Mouse (Mus musculus): ENCODE data around the gene Gm10717. TPM values are rescaled to one million over a fixed set of nuclear protein-coding genes. Genes with fewer than 3 reads are reported as not detected.
"Not testable (repeated sequence)": the region's sequence is repeated elsewhere in the genome, so short reads cannot be mapped to it uniquely, and the experiment has no call there.

The Gm10717 gene
- 69.8 and 213 TPM in 2 replicates for polyA plus RNA-seq (2011; ENCODE audit: insufficient read depth, insufficient read length, low replicate concordance, missing spikeins)

DNA sequence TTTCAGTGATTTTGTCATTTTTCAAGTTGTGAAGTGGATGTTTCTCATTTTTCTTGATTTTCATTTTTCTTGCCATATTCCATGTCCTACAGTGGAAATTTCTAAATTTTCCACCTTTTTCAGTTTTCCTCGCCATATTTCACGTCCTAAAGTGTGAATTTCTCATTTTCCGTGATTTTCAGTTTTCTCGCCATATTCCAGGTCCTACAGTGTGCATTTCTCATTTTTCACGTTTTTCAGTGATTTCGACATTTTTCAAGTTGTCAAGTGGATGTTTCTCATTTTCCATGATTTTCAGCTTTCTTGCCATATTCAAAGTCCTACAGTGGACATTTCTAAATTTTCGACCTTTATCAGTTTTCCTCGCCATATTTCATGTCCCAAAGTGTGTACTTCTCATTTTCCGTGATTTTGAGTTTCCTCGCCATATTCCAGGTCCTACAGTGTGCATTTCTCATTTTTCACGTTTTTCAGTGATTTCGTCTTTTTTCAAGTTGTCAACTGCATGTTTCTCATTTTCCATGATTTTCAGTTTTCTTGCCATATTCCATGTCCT, at the start of gene Gm10717:
Gene Gm10717, plus strand, starts transcription at position 506 of the 556 bp plus-strand sequence.
- H3K27ac ChIP-seq (ENCODE audit: control insufficient read depth, insufficient read depth, low read depth, low read length, poor library complexity); H3K4me3 ChIP-seq (replicated peaks; ENCODE audit: control insufficient read depth, low read depth, low read length); H3K4me1 ChIP-seq (ENCODE audit: control insufficient read depth, insufficient read depth, low read length): not testable (repeated sequence)
- 64% methylated on average over 12 of the region's 12 CpGs for WGBS

DNA sequence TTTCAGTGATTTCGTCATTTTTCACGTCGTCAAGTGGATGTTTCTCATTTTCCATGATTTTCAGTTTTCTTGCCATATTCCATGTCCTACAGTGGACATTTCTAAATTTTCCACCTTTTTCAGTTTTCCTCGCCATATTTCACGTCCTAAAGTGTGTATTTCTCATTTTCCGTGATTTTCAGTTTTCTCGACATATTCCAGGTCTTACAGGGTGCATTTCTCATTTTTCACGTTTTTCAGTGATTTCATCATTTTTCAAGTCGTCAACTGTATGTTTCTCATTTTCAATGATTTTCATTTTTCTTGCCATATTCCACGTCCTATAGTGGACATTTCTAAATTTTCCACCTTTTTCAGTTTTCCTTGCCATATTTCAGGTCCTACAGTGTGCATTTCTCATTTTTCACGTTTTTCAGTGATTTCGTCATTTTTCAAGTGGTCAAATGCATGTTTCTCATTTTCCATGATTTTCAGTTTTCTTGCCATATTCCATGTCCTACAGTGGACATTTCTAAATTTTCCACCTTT, 24.7 kb upstream of the Gm10717 start, which contains the start of gene Gm10722:
Gene Gm10722, plus strand, starts transcription at position 478 of the 528 bp plus-strand sequence.
- WGBS: 68% methylated on average over 12 of the region's 12 CpGs
- H3K4me3 ChIP-seq (replicated peaks; ENCODE audit: control insufficient read depth, low read depth, low read length); H3K4me1 ChIP-seq (ENCODE audit: control insufficient read depth, insufficient read depth, low read length); H3K27ac ChIP-seq (ENCODE audit: control insufficient read depth, insufficient read depth, low read depth, low read length, poor library complexity): not testable (repeated sequence)

DNA sequence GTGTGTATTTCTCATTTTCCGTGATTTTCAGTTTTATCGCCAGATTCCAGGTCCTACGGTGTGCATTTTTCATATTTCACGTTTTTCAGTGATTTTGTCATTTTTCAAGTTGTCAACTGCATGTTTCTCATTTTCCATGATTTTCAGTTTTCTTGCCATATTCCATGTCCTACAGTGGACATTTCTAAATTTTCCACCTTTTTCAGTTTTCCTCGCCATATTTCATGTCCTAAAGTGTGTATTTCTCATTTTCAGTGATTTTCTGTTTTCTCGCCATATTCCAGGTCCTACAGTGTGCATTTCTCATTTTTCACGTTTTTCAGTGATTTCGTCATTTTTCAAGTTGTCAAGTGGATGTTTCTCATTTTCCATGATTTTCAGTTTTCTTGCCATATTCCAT, 24.2 kb upstream of the Gm10717 start:
- not testable (repeated sequence) for H3K4me3 ChIP-seq (replicated peaks; ENCODE audit: control insufficient read depth, low read depth, low read length); H3K27ac ChIP-seq (ENCODE audit: control insufficient read depth, insufficient read depth, low read depth, low read length, poor library complexity); H3K4me1 ChIP-seq (ENCODE audit: control insufficient read depth, insufficient read depth, low read length)
- 61% methylated on average over 8 of the region's 8 CpGs for WGBS

DNA sequence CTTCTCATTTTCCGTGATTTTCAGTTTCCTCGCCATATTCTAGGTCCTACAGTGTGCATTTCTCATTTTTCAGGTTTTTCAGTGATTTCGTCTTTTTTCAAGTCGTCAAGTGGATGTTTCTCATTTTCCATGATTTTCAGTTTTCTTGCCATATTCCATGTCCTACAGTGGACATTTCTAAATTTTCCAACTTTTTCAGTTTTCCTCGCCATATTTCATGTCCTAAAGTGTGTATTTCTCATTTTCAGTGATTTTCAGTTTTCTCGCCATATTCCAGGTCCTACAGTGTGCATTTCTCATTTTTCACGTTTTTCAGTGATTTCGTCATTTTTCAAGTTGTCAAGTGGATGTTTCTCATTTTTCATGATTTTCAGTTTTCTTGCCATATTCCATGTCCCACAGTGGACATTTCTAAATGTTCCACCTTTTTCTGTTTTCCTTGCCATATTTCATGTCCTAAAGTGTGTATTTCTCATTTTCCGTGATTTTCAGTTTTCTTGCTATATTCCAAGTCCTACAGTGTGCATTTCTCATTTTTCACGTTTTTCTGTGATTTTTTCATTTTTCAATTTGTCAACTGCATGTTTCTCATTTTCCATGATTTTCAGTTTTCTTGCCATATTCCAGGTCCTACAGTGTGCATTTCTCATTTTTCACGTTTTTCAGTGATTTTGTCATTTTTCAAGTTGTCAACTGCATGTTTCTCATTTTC, 23.1 kb upstream of the Gm10717 start:
- WGBS: 65% methylated on average over 9 of the region's 11 CpGs

DNA sequence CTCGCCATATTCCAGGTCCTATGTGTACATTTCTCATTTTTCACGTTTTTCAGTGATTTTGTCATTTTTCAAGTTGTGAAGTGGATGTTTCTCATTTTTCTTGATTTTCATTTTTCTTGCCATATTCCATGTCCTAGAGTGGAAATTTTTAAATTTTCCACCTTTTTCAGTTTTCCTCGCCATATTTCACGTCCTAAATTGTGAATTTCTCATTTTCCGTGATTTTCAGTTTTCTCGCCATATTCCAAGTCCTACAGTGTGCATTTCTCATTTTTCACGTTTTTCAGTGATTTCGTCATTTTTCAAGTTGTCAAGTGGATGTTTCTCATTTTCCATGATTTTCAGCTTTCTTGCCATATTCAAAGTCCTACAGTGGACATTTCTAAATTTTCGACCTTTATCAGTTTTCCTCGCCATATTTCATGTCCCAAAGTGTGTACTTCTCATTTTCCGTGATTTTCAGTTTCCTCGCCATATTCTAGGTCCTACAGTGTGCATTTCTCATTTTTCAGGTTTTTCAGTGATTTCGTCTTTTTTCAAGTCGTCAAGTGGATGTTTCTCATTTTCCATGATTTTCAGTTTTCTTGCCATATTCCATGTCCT, 22.3 kb upstream of the Gm10717 start, which contains the start of gene Gm11168:
Gene Gm11168, plus strand, starts transcription at position 553 of the 603 bp plus-strand sequence.
- not testable (repeated sequence) for H3K4me3 ChIP-seq (replicated peaks; ENCODE audit: control insufficient read depth, low read depth, low read length); H3K4me1 ChIP-seq (ENCODE audit: control insufficient read depth, insufficient read depth, low read length); H3K27ac ChIP-seq (ENCODE audit: control insufficient read depth, insufficient read depth, low read depth, low read length, poor library complexity)
- 66% methylated on average over 6 of the region's 14 CpGs for WGBS

More for the DNA sequence above, 23.1 kb upstream of the Gm10717 start:
- H3K4me3 ChIP-seq (replicated peaks; ENCODE audit: control insufficient read depth, low read depth, low read length); H3K27ac ChIP-seq (ENCODE audit: control insufficient read depth, insufficient read depth, low read depth, low read length, poor library complexity); H3K4me1 ChIP-seq (ENCODE audit: control insufficient read depth, insufficient read depth, low read length): not testable (repeated sequence)

DNA sequence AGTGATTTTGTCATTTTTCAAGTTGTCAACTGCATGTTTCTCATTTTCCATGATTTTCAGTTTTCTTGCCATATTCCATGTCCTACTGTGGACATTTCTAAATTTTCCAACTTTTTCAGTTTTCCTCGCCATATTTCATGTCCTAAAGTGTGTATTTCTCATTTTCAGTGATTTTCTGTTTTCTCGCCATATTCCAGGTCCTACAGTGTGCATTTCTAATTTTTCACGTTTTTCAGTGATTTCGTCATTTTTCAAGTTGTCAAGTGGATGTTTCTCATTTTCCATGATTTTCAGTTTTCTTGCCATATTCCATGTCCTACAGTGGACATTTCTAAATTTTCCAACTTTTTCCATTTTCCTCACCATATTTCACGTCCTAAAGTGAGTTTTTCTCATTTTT, 19.0 kb upstream of the Gm10717 start:
- H3K4me1 ChIP-seq (ENCODE audit: control insufficient read depth, insufficient read depth, low read length); H3K4me3 ChIP-seq (replicated peaks; ENCODE audit: control insufficient read depth, low read depth, low read length); H3K27ac ChIP-seq (ENCODE audit: control insufficient read depth, insufficient read depth, low read depth, low read length, poor library complexity): not testable (repeated sequence)
- 80% methylated on average over 1 of the region's 5 CpGs for whole genome bisulfite sequencing

DNA sequence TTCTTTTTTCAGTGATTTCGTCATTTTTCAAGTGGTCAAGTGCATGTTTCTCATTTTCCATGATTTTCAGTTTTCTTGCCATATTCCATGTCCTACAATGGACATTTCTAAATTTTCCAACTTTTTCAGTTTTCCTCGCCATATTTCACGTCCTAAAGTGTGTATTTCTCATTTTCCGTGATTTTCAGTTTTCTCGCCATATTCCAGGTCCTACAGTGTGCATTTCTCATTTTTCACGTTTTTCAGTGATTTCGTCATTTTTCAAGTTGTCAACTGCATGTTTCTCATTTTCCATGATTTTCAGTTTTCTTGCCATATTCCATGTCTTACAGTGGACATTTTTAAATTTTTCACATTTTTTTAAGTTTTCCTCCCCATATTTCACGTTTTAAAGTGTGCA, 18.6 kb upstream of the Gm10717 start:
- not testable (repeated sequence) for H3K4me1 ChIP-seq (ENCODE audit: control insufficient read depth, insufficient read depth, low read length); H3K4me3 ChIP-seq (replicated peaks; ENCODE audit: control insufficient read depth, low read depth, low read length); H3K27ac ChIP-seq (ENCODE audit: control insufficient read depth, insufficient read depth, low read depth, low read length, poor library complexity)
- 65% methylated on average over 8 of the region's 8 CpGs for WGBS

DNA sequence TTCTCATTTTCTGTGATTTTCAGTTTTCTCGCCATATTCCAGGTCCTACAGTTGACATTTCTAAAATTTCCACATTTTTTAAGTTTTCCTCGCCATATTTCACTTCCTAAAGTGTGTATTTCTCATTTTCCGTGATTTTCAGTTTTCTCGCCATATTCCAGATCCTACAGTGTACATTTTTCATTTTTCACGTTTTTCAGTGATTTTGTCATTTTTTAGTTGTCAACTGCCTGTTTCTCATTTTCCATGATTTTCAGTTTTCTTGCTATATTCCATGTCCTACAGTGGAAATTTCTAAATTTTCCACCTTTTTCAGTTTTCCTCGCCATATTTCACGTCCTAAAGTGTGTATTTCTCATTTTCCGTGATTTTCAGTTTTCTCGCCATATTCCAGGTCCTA, 17.9 kb upstream of the Gm10717 start:
- H3K27ac ChIP-seq (ENCODE audit: control insufficient read depth, insufficient read depth, low read depth, low read length, poor library complexity); H3K4me3 ChIP-seq (replicated peaks; ENCODE audit: control insufficient read depth, low read depth, low read length); H3K4me1 ChIP-seq (ENCODE audit: control insufficient read depth, insufficient read depth, low read length): not testable (repeated sequence)
- 72% methylated on average over 8 of the region's 9 CpGs for WGBS

DNA sequence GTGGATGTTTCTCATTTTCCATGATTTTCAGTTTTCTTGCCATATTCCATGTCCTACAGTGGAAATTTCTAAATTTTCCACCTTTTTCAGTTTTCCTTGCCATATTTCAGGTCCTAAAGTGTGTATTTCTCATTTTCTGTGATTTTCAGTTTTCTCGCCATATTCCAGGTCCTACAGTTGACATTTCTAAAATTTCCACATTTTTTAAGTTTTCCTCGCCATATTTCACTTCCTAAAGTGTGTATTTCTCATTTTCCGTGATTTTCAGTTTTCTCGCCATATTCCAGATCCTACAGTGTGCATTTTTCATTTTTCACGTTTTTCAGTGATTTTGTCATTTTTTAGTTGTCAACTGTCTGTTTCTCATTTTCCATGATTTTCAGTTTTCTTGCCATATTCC, 15.9 kb upstream of the Gm10717 start:
- H3K27ac ChIP-seq (ENCODE audit: control insufficient read depth, insufficient read depth, low read depth, low read length, poor library complexity); H3K4me3 ChIP-seq (replicated peaks; ENCODE audit: control insufficient read depth, low read depth, low read length); H3K4me1 ChIP-seq (ENCODE audit: control insufficient read depth, insufficient read depth, low read length): not testable (repeated sequence)
- no CpG with 5 or more reads among the region's 5 CpGs for WGBS

DNA sequence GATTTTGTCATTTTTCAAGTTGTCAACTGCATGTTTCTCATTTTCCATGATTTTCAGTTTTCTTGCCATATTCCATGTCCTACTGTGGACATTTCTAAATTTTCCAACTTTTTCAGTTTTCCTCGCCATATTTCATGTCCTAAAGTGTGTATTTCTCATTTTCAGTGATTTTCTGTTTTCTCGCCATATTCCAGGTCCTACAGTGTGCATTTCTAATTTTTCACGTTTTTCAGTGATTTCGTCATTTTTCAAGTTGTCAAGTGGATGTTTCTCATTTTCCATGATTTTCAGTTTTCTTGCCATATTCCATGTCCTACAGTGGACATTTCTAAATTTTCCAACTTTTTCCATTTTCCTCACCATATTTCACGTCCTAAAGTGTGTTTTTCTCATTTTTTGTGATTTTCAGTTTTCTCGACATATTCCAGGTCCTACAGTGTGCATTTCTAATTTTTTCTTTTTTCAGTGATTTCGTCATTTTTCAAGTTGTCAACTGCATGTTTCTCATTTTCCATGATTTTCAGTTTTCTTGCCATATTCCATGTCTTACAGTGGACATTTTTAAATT, 13.1 kb upstream of the Gm10717 start:
- H3K27ac ChIP-seq (ENCODE audit: control insufficient read depth, insufficient read depth, low read depth, low read length, poor library complexity): not testable (repeated sequence)
- 64% methylated on average over 3 of the region's 7 CpGs for WGBS

DNA sequence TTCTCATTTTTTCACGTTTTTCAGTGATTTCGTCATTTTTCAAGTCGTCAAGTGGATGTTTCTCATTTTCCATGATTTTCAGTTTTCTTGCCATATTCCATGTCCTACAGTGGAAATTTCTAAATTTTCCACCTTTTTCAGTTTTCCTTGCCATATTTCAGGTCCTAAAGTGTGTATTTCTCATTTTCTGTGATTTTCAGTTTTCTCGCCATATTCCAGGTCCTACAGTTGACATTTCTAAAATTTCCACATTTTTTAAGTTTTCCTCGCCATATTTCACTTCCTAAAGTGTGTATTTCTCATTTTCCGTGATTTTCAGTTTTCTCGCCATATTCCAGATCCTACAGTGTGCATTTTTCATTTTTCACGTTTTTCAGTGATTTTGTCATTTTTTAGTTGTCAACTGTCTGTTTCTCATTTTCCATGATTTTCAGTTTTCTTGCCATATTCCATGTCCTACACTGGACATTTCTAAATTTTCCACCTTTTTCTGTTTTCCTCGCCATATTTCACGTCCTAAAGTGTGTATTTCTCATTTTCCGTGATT, 12.4 kb upstream of the Gm10717 start, which contains the start of gene Gm10721:
Gene Gm10721, plus strand, starts transcription at position 408 of the 547 bp plus-strand sequence.
- H3K4me3 ChIP-seq (replicated peaks; ENCODE audit: control insufficient read depth, low read depth, low read length); H3K27ac ChIP-seq (ENCODE audit: control insufficient read depth, insufficient read depth, low read depth, low read length, poor library complexity); H3K4me1 ChIP-seq (ENCODE audit: control insufficient read depth, insufficient read depth, low read length): not testable (repeated sequence)
- no CpG with 5 or more reads among the region's 11 CpGs for WGBS

More for the DNA sequence above, 13.1 kb upstream of the Gm10717 start:
- H3K4me1 ChIP-seq (ENCODE audit: control insufficient read depth, insufficient read depth, low read length); H3K4me3 ChIP-seq (replicated peaks; ENCODE audit: control insufficient read depth, low read depth, low read length): not testable (repeated sequence)

DNA sequence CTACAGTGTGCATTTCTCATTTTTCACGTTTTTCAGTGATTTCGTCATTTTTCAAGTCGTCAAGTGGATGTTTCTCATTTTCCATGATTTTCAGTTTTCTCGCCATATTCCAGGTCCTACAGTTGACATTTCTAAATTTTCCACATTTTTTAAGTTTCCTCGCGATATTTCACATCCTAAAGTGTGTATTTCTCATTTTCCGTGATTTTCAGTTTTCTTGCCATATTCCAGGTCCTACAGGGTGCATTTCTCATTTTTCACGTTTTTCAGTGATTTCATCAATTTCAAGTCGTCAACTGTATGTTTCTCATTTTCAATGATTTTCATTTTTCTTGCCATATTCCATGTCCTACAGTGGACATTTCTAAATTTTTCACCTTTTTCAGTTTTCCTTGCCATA, 9.9 kb upstream of the Gm10717 start, which contains the start of gene Gm10720:
Gene Gm10720, plus strand, starts transcription at position 301 of the 400 bp plus-strand sequence.
- 67% methylated on average over 5 of the region's 9 CpGs for WGBS
- H3K4me1 ChIP-seq (ENCODE audit: control insufficient read depth, insufficient read depth, low read length); H3K27ac ChIP-seq (ENCODE audit: control insufficient read depth, insufficient read depth, low read depth, low read length, poor library complexity); H3K4me3 ChIP-seq (replicated peaks; ENCODE audit: control insufficient read depth, low read depth, low read length): not testable (repeated sequence)

DNA sequence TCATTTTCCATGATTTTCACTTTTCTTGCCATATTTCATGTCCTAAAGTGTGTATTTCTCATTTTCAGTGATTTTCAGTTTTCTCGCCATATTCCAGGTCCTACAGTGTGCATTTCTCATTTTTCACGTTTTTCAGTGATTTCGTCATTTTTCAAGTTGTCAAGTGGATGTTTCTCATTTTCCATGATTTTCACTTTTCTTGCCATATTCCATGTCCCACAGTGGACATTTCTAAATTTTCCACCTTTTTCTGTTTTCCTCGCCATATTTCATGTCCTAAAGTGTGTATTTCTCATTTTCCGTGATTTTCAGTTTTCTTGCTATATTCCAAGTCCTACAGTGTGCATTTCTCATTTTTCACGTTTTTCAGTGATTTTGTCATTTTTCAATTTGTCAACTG, 9.3 kb upstream of the Gm10717 start:
- not testable (repeated sequence) for H3K4me1 ChIP-seq (ENCODE audit: control insufficient read depth, insufficient read depth, low read length); H3K27ac ChIP-seq (ENCODE audit: control insufficient read depth, insufficient read depth, low read depth, low read length, poor library complexity); H3K4me3 ChIP-seq (replicated peaks; ENCODE audit: control insufficient read depth, low read depth, low read length)
- 73% methylated on average over 6 of the region's 6 CpGs for WGBS

All from bone marrow, adult 2 months (tissue).